Mouse (Mus musculus): ENCODE measurements around the gene Kifc5b. TPM values are rescaled to one million over a fixed set of nuclear protein-coding genes. Genes with fewer than 3 reads are reported as not detected.

Kifc5b gene
- polyA plus RNA-seq, 2 experiments = 4.9 to 23.7 TPM

GRCm38 (mm10) chr17:26941031-26941789 lies 24.3 kb downstream of the Kifc5b start, which contains the start of gene Syngap1:
Gene Syngap1, plus strand, starts transcription at chr17:26941253.
- no peaks in the 10 kb centered on the region for H3K9me3 ChIP-seq (ENCODE audit: control insufficient read depth, low read length)
- DNase-seq (ENCODE audit: low spot score) (peak; percentile 66), ATAC-seq (ENCODE audit: low FRiP score, low read depth) (no peak)
- no peak for TF ChIP-seq POLR2A (IDR thresholded peaks at IDR 0.05; ENCODE audit: borderline replicate concordance, extremely low read depth, insufficient read depth, insufficient read length)
- WGBS = under 1% methylated on average over 22 of the region's 24 CpGs
- H3K36me3 ChIP-seq (ENCODE audit: control insufficient read depth, insufficient read depth, low read length) = peaks cover 14% of the 10 kb centered on the region
- no peaks in the 10 kb centered on the region for H3K27me3 ChIP-seq (ENCODE audit: control insufficient read depth, insufficient read depth, low read length)
- H3K4me2 ChIP-seq (replicated peaks; ENCODE audit: low read depth, low read length, severe bottlenecking) = peak within 1 kb of the TSS; percentile 76
- peak within 1 kb of the TSS; percentile 93 for H3K27ac ChIP-seq (replicated peaks; ENCODE audit: low read depth, low read length)
- H3K9ac ChIP-seq (ENCODE audit: low read depth, low read length, severe bottlenecking) = peak within 1 kb of the TSS; percentile 62
- H3K4me3 ChIP-seq (replicated peaks; ENCODE audit: low read length) = peak within 1 kb of the TSS; percentile 63
- H3K4me1 ChIP-seq (ENCODE audit: control insufficient read depth, insufficient read depth, low read length) = peaks cover 42% of the 10 kb centered on the region

GRCm38 (mm10) chr17:26941841-26942570 lies 25.1 kb downstream of the Kifc5b start:
- 18% methylated on average over 4 of the region's 4 CpGs for WGBS
- DNase-seq (ENCODE audit: low spot score) (no peak), ATAC-seq (ENCODE audit: low FRiP score, low read depth) (no peak)
- Histone ChIP-seq H3K9ac (ENCODE audit: low read depth, low read length, severe bottlenecking) (peak overlapping the region; percentile 62), H3K27ac (replicated peaks; ENCODE audit: low read depth, low read length) (peak overlapping the region; percentile 73), H3K36me3 (ENCODE audit: control insufficient read depth, insufficient read depth, low read length) (peaks cover 6% of the 10 kb centered on the region), H3K27me3 (ENCODE audit: control insufficient read depth, insufficient read depth, low read length) (no peaks in the 10 kb centered on the region), H3K4me3 (replicated peaks; ENCODE audit: low read length) (peak overlapping the region; percentile 50), H3K4me1 (ENCODE audit: control insufficient read depth, insufficient read depth, low read length) (peaks cover 49% of the 10 kb centered on the region), H3K4me2 (replicated peaks; ENCODE audit: low read depth, low read length, severe bottlenecking) (peak overlapping the region; percentile 58), H3K9me3 (ENCODE audit: control insufficient read depth, low read length) (no peaks in the 10 kb centered on the region)
- TF ChIP-seq POLR2A (IDR thresholded peaks at IDR 0.05; ENCODE audit: borderline replicate concordance, extremely low read depth, insufficient read depth, insufficient read length) = no peak

GRCm38 (mm10) chr17:26945824-26946495 lies 29.1 kb downstream of the Kifc5b start:
- TF ChIP-seq POLR2A (IDR thresholded peaks at IDR 0.05; ENCODE audit: borderline replicate concordance, extremely low read depth, insufficient read depth, insufficient read length) = no peak
- H3K36me3 ChIP-seq (ENCODE audit: control insufficient read depth, insufficient read depth, low read length) = no peaks in the 10 kb centered on the region
- peak overlapping the region; percentile 74 for H3K27ac ChIP-seq (replicated peaks; ENCODE audit: low read depth, low read length)
- DNase-seq (ENCODE audit: low spot score) = no peak
- peak overlapping the region; percentile 58 for H3K9ac ChIP-seq (ENCODE audit: low read depth, low read length, severe bottlenecking)
- peak overlapping the region; percentile 91 for H3K4me2 ChIP-seq (replicated peaks; ENCODE audit: low read depth, low read length, severe bottlenecking)
- peak overlapping the region; percentile 43 for H3K4me3 ChIP-seq (replicated peaks; ENCODE audit: low read length)
- H3K4me1 ChIP-seq (ENCODE audit: control insufficient read depth, insufficient read depth, low read length) = peaks cover 57% of the 10 kb centered on the region
- H3K27me3 ChIP-seq (ENCODE audit: control insufficient read depth, insufficient read depth, low read length) = no peaks in the 10 kb centered on the region
- no peak for ATAC-seq (ENCODE audit: low FRiP score, low read depth)
- WGBS = 23% methylated on average over 13 of the region's 13 CpGs
- H3K9me3 ChIP-seq (ENCODE audit: control insufficient read depth, low read length) = no peaks in the 10 kb centered on the region

- Histone ChIP-seq H3K27ac (replicated peaks; ENCODE audit: low read depth, low read length) (peak overlapping the region; percentile 74), H3K9me3 (ENCODE audit: control insufficient read depth, low read length) (no peaks in the 10 kb centered on the region), H3K36me3 (ENCODE audit: control insufficient read depth, insufficient read depth, low read length) (no peaks in the 10 kb centered on the region), H3K4me2 (replicated peaks; ENCODE audit: low read depth, low read length, severe bottlenecking) (peak overlapping the region; percentile 91), H3K9ac (ENCODE audit: low read depth, low read length, severe bottlenecking) (peak overlapping the region; percentile 58), H3K4me1 (ENCODE audit: control insufficient read depth, insufficient read depth, low read length) (peaks cover 60% of the 10 kb centered on the region), H3K27me3 (ENCODE audit: control insufficient read depth, insufficient read depth, low read length) (no peaks in the 10 kb centered on the region), H3K4me3 (replicated peaks; ENCODE audit: low read length) (peak overlapping the region; percentile 43)
- DNase-seq (ENCODE audit: low spot score) (no peak), ATAC-seq (ENCODE audit: low FRiP score, low read depth) (peak; percentile 12; the same call in 1 of the 2 replicates)
- no peak for TF ChIP-seq POLR2A (IDR thresholded peaks at IDR 0.05; ENCODE audit: borderline replicate concordance, extremely low read depth, insufficient read depth, insufficient read length)
- 1% methylated on average over 35 of the region's 37 CpGs for WGBS
Measured at GRCm38 (mm10) chr17:26946567-26946966, 29.7 kb downstream of the Kifc5b start.
